Mouse (Mus musculus) induced T-regulatory cell, adult 2 months (primary cell): Measurements from ENCODE around the gene Sh3d21.
"Not testable (repeated sequence)": the region's sequence is repeated elsewhere in the genome, so short reads cannot be mapped to it uniquely, and the experiment has no call there.

Source experiments
- DNase-seq: peaks from one replicate; pipeline ENCODE4 v3.0.0-alpha.2; 2012; ENCODE audit warnings: low read depth

The Sh3d21 gene

DNA sequence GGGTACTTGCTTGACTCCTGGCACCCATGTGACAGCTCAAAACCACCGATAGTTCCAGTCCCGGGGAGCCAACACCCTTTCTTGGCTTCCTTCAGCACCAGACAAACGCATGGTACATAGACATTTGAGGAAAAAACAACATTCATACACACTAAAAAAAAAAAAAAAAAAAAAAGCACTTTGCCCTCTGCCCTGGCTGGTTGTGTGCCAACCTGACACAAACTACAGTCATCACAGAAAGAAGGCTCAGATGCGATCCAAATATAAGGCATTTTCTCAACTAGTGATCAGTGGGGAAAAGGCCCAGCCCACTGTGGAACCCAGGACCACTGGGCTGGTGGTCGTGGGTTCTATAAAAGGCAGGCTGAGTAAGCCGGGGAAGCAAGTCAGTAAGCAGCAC, 5.6 kb upstream of the Sh3d21 start:
- no peak for DNase-seq

DNA sequence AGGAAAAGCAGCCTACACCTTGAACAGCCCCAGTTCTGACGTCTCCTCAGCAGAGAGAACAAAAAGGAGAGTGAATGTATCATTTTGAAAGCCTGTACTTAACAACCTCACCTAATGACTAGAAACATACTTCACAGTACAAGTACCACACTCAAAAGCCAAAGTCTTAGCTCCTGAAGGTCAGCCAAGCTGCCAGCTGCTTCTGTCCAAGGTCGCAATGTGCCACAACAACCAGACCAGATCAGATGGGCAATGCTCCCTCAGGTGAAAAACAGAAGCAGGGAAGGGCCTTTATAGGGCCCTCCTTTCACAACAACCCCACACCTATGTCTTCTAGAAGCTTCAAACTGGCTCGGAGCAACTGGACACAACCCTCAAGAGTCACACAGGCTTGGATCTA, 2.8 kb upstream of the Sh3d21 start:
- DNase-seq = no peak

DNA sequence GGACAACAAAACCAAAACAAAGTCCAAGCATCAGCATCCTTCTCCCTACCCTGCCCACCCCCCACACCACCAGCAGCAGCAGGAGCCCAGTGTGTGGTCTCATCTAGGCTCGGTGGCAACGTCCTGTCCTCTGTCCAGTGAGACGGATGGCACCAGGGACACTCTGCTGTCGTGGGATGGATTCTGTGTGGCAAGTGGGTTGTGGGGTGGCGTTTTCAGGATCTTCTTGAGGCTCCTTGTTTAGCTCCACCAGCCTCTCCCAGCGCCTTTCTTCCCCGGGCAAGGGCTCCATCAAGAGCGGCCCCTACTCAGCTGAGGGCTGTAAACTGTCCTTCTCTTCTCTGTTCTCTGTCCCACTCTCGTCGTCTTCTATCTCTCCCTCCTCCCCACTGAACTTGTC, 1.8 kb upstream of the Sh3d21 start:
- not testable (repeated sequence) for DNase-seq

DNA sequence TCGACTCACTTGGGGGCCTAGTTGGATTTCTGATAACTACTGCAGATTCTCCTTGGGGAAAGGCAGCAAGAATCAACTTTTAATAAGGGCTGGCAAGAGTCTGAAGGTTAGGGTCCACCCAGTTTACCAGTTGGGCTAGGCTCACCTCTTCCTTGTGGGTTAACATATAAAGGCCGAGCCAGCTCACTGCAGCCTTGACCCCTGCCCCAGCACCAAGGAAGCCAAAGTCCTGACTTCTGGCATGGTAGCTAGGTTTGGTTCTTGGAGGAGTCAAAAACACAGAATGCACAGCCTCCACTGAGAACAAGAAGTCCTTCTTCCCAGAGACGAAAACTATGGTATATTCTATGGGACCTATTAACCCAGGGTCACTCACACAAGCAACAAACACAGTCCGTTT, 394 bp upstream of the Sh3d21 start:
- DNase-seq = no peak

DNA sequence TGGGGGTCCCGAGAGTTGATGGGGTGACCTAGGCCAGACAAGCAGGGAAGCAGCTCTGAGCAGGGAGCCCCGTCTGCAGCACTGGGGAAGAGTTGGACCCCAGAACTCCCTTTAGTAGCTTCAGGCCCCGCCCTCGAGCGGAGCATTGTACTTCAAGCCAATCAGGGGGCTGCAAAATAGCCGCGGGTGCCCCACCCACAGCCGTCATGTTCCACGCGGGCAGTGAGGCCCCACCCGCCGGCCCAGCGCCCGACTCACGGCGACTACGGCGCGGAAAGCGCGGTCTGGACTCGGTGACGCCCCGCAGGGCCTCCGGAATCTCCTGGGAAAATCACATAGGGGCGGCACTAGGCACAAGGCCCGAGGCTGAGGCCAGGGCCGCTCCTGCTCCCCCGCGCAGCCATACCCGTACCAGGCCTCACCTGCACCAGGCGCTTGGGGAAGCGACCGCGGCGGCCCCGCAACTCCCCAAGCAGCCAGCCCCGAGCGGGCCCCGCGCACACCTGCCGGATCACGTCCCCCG, 686 bp downstream of the Sh3d21 start:
- peak; percentile 90 for DNase-seq

DNA sequence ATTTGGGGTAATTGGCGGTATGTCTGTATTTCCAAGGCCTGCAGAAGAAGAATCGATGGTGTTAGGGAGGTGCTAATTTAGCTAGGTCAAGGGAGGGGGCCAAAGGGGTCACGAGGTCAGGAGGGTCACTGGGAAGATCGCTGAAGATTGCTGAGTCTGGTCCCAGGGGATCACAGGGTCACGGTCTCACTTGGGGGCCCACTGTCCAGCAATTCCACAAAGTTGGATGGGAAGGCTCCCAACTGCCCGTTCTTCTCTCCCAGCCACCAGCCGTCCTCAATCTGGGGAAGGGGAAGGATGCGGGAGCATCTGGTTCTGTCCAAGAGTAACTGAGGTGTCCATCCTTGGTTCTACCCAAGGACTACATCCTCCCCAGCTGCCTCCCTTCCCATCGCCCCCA, 1.3 kb downstream of the Sh3d21 start:
- DNase-seq = no peak

DNA sequence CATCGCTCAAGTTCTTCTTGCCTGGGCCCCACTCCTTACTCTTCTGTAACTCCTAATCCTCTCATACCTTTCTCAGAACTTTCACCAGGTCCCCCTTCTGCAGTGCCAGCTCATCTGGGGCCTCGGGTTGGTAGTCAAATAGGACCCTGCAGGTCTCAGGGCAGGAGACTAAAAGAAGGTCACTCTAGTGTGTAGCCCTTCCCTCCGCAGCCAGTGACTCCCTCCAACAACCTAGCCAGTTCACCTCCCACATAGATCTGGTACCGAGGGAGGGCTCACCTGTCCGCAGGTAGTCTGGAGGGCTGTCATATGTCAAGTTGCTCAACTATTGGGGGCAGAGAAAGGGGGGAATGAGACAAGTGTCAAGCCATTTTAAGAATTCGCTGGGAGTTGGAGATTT, 1.8 kb downstream of the Sh3d21 start:
- no peak for DNase-seq

DNA sequence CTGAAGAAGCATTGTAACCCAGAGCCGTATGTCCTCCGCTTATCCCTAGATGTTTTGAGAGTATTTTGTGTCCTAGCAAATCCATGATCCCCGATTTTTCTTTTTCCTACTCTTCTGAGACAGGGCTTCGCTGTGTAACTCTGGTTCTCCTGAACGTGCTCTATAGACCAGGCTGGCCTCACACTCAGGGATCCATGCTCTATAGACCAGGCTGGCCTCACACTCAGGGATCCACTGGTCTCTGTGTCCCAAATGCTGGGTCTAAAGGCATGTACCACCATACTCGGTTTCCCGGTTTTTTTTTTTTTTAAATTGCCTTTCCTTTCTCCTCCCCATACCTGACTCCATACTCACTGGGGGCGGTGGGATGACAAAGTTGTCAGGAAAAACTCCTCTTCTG, 2.3 kb downstream of the Sh3d21 start:
- no peak for DNase-seq

DNA sequence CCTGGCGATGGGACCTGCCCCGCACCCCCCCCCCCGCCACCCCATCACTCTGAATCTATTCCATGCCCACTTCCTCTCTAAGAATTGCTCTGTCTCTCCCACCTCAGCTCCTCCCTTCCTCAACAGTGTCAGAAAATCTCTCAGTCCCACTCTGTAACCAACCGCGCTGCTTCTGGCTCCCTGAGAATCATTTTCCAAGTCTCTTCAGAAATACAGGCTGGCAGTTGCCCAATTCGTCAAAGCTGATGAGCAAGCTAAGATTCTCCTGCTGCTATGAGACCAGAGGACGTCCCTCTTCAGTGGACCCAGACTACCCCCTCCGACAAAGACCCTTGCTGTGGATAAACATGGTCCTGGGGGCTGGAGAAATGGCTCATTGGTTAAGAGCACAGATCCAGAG, 3.8 kb downstream of the Sh3d21 start:
- no peak for DNase-seq

DNA sequence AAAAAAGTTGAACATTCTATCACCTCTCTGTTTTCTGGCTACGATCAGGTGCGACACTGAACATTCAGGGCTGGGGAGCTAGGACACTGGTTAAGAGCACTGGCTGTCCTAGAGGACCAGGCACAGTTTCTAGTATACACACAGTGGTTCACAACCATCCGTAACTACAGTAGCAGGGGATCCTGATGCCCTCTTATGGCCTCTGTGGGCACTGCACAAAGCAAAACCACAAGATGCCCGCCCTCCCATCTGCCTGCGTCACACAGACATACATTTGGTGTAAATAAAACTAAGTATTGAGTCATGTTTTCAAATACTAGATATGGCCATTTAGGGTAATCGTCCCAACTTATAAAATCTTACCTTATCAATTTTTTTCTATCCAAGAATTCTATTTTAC, 5.7 kb downstream of the Sh3d21 start:
- DNase-seq = peak; percentile 77

DNA sequence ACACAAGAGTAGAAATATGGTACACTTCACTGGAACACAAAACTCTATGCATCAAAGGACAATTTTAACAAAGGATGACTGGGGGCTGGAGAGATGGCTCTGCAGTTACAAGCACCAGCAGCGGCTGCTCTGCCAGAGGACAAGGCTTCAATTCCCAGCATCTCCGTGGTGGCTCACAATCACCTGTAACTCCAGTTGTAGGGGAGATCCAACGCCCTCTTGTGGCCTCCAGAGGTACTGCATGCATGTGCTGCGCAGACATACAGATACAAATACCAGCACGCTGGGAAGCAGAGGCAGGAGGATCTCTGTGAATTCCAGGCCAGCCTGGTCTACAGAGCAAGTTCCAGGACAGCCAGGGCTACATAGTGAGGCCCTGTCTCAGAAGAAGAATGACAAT, 6.7 kb downstream of the Sh3d21 start:
- DNase-seq = peak; percentile 79

DNA sequence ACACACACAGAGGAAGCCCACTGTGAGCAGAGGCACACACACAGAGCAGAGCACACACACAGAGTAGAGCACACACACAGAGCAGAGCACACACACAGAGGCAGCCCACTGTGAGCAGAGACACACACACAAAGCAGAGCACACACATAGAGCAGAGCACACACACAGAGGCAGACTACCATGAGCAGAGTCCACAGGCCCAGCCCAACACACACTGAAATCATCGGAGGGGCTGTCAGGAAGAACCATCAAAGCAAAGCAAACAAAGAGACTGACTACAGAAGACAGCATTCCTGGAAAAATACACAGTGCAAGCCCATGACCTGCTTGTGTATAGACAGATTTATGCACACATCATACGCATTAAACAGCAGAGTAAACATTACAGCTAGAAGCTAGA, 7.4 kb downstream of the Sh3d21 start:
- no peak for DNase-seq

DNA sequence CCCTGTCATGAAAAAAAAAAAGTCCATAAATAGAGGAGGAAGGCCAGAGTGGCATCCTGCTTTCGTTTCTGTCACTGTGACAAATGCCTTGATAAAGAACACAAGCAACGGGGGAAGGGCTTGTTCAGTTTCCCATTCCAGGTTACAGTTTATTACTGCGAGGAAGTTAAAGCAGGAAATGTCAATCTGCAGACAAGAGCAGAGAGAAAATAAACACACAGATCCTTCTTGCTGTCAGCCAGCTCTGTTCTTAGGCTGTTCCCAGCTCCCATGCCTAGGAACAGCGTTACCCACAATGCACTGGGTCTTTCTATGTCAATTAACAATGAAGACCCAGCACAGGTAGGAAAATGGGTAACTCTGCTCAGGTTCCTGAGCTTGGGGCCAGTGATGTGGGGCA, 8.1 kb downstream of the Sh3d21 start:
- no peak for DNase-seq

DNA sequence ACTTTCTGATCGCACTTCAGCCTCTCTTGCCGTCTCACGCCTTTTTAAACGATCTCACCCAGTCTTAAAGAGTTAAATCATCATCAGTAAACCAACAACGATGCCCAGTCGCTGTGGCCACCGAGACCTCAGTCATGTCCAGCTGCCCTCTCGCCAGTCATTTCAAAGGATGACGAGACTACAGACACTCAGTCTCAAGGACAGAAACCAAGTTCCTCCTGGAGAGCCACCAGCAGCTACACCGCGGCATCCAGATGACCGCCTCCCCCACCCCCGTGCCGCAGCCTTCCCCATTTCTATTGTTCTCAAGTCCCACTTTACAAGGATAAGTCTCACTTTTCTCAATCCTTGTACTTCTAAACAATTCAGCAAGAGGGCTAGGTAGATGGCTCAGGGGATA, 10.4 kb downstream of the Sh3d21 start:
- DNase-seq = no peak

DNA sequence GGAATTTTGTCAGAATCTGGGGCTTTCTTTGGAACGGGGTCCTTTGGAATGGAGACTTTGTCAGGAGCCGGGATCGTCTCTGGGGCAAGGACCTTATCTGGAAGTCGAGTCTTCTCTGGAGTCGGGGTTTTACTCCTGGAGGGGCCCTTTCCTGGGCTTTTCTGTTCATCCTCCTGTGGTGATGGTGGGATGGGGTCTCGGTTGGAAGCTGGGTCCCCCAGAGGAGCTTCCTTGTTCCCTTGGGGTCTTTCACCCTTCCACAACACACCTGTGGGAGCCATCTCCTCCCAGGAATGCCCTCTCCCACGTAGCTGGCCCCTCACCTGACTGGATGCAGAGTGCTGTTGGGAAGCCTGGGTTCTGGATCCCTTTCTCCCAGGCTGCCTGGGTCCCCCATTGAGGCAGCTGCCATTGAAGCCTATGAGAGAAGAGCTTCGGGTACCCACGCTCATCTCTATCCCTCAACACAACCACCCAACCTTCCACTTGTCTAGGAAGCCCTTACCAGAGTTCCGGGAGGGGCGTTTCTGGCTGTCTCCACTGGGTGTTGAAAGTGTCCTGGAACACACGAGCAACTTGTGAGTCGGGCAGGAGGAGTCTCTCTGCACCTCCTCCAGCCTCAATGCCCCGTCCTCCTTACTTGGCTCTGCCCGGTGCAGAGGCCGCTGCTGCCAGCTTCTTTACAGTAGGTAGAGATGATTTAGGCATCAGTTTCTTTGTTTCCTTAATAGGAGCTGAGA, 11.4 kb downstream of the Sh3d21 start:
- no peak for DNase-seq

DNA sequence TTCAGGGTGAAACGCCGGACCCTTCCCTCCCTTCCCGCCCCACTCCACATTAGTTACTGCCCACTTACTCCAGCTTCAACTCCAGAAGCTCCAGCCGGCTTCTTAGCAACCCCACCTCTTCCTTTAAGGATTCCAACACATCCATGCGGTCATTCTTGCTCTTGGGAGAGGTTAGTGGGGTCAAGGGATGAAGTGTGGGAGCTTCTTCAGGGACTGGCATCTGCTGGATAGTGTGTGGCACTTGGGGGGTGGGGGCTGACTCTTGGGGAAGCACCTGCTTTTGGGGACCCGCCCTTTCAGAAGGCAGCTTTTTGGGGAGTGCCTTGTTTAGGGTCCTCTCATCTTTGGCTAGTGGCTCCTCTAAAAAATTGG, 12.4 kb downstream of the Sh3d21 start:
- no peak for DNase-seq

DNA sequence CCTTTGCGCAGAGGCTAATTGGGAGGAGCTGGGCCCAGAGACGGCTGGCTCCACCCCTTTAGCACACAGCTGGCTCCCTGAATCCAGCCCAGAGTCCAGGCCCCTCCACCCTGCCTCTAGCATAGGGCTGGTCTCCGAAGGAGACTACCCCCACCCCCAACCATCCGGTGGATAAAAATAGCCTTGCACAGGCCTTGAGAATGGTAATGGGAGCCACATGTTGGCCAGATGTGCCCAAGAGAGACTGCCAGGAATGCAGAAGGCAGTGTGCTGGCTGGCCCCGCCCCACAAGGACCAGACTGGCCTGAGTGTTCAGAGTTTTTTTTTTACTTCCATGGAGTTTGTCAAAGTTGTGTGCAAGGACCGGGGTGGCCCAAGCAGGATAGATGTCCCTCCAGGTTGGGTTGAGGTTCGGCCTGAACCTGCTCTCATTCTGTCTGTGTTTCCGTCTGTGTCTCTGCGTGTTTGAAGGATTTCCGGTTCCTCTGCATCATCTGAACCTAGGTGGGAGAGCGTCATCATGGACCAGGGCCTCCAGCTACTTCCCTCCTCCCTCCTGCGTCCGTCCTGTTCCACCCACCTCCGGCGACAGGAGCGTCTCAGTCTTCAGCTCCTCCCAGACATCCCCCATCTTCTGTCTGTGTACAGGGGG, 12.9 kb downstream of the Sh3d21 start:
- no peak for DNase-seq

DNA sequence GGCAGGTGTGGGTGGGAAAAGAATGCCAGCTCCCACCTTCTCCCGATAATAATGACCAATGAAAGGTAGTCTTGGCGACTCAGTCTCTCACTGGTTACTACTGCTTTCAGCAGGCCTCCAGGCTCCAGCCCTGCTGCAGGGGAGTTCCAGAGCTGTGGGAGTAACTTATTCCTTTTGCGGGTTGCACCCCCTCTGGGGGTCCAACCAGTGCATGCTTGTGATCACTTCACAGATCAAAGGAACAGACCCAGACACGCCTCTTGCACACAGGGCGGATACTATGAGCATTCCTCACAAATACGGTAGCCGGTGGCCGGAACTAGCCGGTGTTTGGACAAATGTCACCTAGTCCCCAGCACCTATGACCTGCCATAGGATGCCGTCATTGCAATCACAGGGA, 13.5 kb downstream of the Sh3d21 start:
- no peak for DNase-seq

DNA sequence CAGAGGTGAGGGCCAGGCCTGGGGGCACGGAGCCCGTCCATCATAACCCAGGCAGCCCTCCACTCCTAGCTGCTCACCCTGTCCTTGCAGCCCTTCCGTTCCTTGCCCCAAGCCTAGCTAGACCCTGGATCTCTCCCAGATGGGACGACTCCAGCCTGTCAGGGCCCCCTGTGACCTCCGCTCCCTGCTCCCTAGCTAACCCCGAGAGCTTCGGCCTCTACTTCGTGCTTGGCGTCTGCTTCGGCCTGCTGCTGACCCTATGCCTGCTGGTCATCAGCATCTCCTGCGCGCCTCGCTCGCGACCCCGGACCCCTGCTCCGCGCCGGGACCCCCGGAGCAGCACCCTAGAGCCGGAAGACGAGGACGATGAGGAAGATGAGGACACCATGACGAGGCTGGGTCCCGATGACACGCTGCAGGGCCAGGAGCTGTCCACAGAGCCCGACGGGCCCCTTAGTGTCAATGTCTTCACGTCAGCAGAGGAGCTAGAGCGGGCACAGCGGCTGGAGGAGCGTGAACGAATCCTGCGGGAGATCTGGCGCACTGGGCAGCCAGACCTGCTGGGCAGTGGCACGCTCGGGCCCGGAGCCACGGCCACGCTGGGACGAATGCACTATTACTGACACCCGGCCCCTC, 14.1 kb downstream of the Sh3d21 start:
- DNase-seq = no peak

DNA sequence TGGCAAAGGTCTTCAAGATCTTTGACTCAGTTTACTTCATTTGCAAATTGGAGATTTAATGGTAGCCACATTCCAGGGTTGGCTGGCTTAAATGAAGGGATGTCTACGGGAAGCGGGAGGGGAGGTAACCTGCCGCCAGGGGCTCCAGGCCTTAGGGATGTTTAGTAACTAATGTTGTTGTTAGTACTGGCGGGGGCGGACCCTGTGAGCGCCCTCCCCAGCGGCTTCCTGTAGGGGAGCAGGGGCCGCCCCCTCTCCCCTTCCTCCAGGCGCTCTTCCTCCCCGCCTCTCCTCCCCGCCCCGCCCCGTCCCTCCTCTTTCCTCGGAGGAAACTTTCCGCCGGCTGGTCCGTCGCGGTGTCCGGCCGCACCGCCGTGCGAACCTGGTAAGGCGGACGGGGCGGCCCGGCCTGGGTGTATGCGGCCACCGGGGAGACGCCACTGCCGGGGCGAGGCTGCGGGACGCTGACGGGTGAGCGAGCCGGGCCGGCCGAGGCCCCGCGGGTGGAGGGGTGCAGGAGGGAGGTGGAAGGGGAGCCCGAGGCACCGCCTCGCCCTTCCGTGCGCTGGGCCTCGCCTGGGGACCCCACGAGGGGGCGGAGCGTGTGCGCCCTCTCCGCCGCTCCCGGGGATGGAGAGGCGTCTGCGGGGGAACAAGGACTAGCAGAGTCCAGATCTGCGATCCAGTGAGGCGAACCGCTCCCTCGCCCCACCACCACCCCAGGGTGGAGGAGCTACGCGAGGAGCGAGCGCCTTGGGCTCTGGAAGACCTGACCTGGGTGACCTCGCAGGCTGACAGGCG, 14.9 kb downstream of the Sh3d21 start:
- peak; percentile 87 for DNase-seq

DNA sequence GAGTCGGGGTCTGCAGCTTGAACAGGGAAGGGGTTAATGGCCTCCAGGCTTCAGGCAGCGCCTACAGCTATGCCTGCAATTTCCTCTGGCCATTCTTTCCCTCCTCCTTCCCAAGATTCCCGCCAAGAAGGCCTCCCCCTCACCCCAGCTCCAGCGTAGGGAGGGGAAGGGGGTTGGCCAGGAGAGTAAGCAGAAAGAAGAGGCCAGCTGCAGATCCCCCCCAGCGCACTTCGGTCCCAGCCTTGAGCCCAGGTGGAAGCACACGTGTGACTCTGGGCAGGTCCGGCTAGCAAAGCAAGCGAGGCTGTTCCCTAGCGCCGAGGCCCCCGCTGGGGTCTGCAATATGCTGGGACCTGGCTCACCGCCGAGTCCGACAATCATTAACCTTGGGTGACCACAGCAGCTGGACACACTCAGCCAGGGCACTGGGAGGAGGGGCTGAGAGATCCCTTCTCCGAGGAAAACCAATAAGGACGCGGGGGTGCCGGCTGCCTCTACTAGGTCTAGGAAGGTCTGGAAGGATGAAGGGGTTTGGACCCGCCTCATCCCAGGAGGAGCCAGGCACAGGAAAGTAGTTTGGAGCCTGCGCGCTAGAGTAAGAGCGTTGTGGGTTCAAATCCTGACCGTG, 15.6 kb downstream of the Sh3d21 start, which contains the start of gene Eva1b:
Gene Eva1b (plus strand): TSS at position 212 of the 628 bp plus-strand sequence.
- DNase-seq = no peak

DNA sequence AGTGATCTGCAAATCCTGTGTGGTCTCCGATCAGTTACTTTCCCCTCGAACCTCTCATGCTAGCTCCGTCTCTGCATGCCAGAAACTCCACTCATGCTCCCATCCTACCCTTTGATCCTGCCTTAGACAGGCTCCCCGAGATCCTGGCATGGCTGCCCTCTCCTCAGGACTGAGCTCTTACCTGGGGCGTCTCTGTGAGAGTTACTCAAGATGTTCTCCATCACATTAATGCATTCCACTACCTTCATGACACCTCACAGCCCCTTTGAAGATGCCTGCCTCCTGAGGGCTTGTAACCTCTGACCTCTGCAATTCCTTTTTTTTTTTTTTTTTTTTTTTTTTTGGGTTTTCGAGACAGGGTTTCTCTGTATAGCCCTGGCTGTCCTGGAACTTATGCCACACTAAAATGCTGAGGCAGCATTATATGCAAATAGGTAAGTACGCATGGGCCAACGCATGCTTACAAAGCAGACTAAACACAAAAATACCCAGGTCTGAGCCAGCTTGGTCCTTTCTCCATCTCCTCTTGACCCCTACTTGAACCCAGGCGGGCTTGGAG, 16.2 kb downstream of the Sh3d21 start:
- no peak for DNase-seq
